In genomic region chr17:55933191-55933590, GRCm38 (mm10) we compare ENCODE assay signal across 16 mouse cellular contexts. TPM values are rescaled to one million over a fixed set of nuclear protein-coding genes. Genes with fewer than 3 reads are reported as not detected.
DNase-seq lines count a peak whose midpoint lies in the region; ATAC-seq lines count a peak whose summit lies in the region.
"Had no signal": no experiment of that assay in that cellular context is flagged by ENCODE, and none has a peak within 500 bp of the region (broad histone marks: within the 10 kb centered on the region; RNA-seq: fewer than 3 reads in every experiment).

No protein-coding gene starts in this region.

- H3K4me2 ChIP-seq in hindbrain, embryonic 14.5 days (replicated peaks) = no peak overlapping the region; the same call in 1 of the 2 replicates
- H3K4me2 ChIP-seq in midbrain, embryonic 13.5 days (replicated peaks) = no peak overlapping the region
- H3K4me2 ChIP-seq in embryonic facial prominence, embryonic 12.5 days (replicated peaks) = no peak overlapping the region
- peak overlapping the region; percentile 76 for H3K4me2 ChIP-seq in liver, embryonic 16.5 days (ENCODE audit: low read depth, low read length)

- peak overlapping the region; percentile 62; the same call in 1 of the 2 replicates for H3K4me3 ChIP-seq in hindbrain, embryonic 10.5 days
- H3K4me3 ChIP-seq in hindbrain, embryonic 14.5 days (replicated peaks; ENCODE audit: low read length) = no peak overlapping the region
- H3K4me3 ChIP-seq in midbrain, embryonic 10.5 days = peak overlapping the region; percentile 61; the same call in 1 of the 2 replicates
- H3K4me3 ChIP-seq in midbrain, embryonic 13.5 days (replicated peaks) = no peak overlapping the region
- H3K4me3 ChIP-seq in embryonic facial prominence, embryonic 12.5 days = 0 out of 2 replicates have a peak overlapping the region, but pooled peaks have one; percentile 55
- H3K4me3 ChIP-seq in liver, embryonic 16.5 days (ENCODE audit: low read depth, low read length) = peak overlapping the region; percentile 66

- no peak overlapping the region for H3K27ac ChIP-seq in hindbrain, embryonic 10.5 days
- no peak overlapping the region for H3K27ac ChIP-seq in hindbrain, embryonic 14.5 days
- no peak overlapping the region for H3K27ac ChIP-seq in midbrain, embryonic 10.5 days (replicated peaks)
- H3K27ac ChIP-seq in midbrain, embryonic 13.5 days = no peak overlapping the region
- H3K27ac ChIP-seq in embryonic facial prominence, embryonic 12.5 days = no peak overlapping the region
- peak overlapping the region; percentile 80 for H3K27ac ChIP-seq in liver, embryonic 16.5 days (ENCODE audit: low read length)
- H3K27ac ChIP-seq: embryonic facial prominence, embryonic 13.5 days had no signal

- WGBS in hindbrain, embryonic 10.5 days = 93% methylated on average over 15 of the region's 15 CpGs
- 96% methylated on average over 15 of the region's 15 CpGs for WGBS in hindbrain, embryonic 14.5 days
- 95% methylated on average over 15 of the region's 15 CpGs for WGBS in midbrain, embryonic 10.5 days
- WGBS in midbrain, embryonic 13.5 days = 91% methylated on average over 15 of the region's 15 CpGs
- 89% methylated on average over 15 of the region's 15 CpGs for WGBS in embryonic facial prominence, embryonic 12.5 days
- 78% methylated on average over 15 of the region's 15 CpGs for WGBS in liver, embryonic 16.5 days (ENCODE audit: insufficient replicate concordance)

- no peak for ATAC-seq in hindbrain, embryonic 14.5 days (ENCODE audit: low FRiP score)
- no peak for ATAC-seq in midbrain, embryonic 13.5 days
- no peak for ATAC-seq in embryonic facial prominence, embryonic 12.5 days (ENCODE audit: insufficient number of reproducible peaks, insufficient read depth, low FRiP score, low TSS enrichment)
- no peak for ATAC-seq in liver, embryonic 16.5 days (ENCODE audit: low read depth)

- H3K9ac ChIP-seq in hindbrain, embryonic 14.5 days = no peak overlapping the region
- no peak overlapping the region for H3K9ac ChIP-seq in midbrain, embryonic 13.5 days (replicated peaks)
- H3K9ac ChIP-seq in embryonic facial prominence, embryonic 12.5 days = no peak overlapping the region
- peak overlapping the region; percentile 66 for H3K9ac ChIP-seq in liver, embryonic 16.5 days (ENCODE audit: low read depth, low read length)
- H3K9ac ChIP-seq: embryonic facial prominence, embryonic 13.5 days had no signal

- peaks cover 19% of the 10 kb centered on the region for H3K9me3 ChIP-seq in hindbrain, embryonic 10.5 days
- peaks cover 12% of the 10 kb centered on the region for H3K9me3 ChIP-seq in hindbrain, embryonic 14.5 days (ENCODE audit: control insufficient read depth, low read length)
- peaks cover 23% of the 10 kb centered on the region; the same call in 1 of the 2 replicates for H3K9me3 ChIP-seq in midbrain, embryonic 10.5 days (replicated peaks)
- H3K9me3 ChIP-seq in midbrain, embryonic 13.5 days = no peaks in the 10 kb centered on the region; the same call in 1 of the 2 replicates
- peaks cover 16% of the 10 kb centered on the region; the same call in 1 of the 2 replicates for H3K9me3 ChIP-seq in embryonic facial prominence, embryonic 12.5 days
- H3K9me3 ChIP-seq in liver, embryonic 16.5 days (replicated peaks; ENCODE audit: control insufficient read depth, low read length) = peaks cover 3% of the 10 kb centered on the region

- peaks cover 6% of the 10 kb centered on the region for H3K4me1 ChIP-seq in hindbrain, embryonic 10.5 days (replicated peaks)
- no peaks in the 10 kb centered on the region; the same call in 1 of the 2 replicates for H3K4me1 ChIP-seq in hindbrain, embryonic 14.5 days (replicated peaks; ENCODE audit: control insufficient read depth, insufficient read depth, low read length)
- peaks cover 12% of the 10 kb centered on the region for H3K4me1 ChIP-seq in midbrain, embryonic 10.5 days
- H3K4me1 ChIP-seq in midbrain, embryonic 13.5 days (replicated peaks) = peaks cover 6% of the 10 kb centered on the region; the same call in 1 of the 2 replicates
- no peaks in the 10 kb centered on the region for H3K4me1 ChIP-seq in embryonic facial prominence, embryonic 12.5 days
- peaks cover 8% of the 10 kb centered on the region for H3K4me1 ChIP-seq in liver, embryonic 16.5 days (ENCODE audit: control insufficient read depth, low read depth, low read length)

- no peak for DNase-seq in hindbrain, embryonic 10.5 days (ENCODE audit: low spot score)
- DNase-seq in hindbrain, embryonic 14.5 days (ENCODE audit: low spot score) = no peak
- no peak for DNase-seq in midbrain, embryonic 10.5 days (ENCODE audit: low spot score)
- no peak for DNase-seq in right cerebral cortex, adult 18-20 months
- DNase-seq: adrenal gland, adult 8-10 months; cerebellum, postnatal 14 days; gastrocnemius, postnatal 36 days; heart, postnatal 36 days; kidney, adult 18-20 months; left cerebral cortex, postnatal 4 days; lung, postnatal 4 days; thymus, postnatal 25 days had no signal

- H3K36me3 ChIP-seq in hindbrain, embryonic 10.5 days = peaks cover 5% of the 10 kb centered on the region; the same call in 1 of the 2 replicates
- 0 out of 2 replicates have a peak, but pooled peaks cover 3% of the 10 kb centered on the region for H3K36me3 ChIP-seq in hindbrain, embryonic 14.5 days (replicated peaks; ENCODE audit: control insufficient read depth, insufficient read depth)
- peaks cover 5% of the 10 kb centered on the region; the same call in 1 of the 2 replicates for H3K36me3 ChIP-seq in midbrain, embryonic 10.5 days
- peaks cover 3% of the 10 kb centered on the region; the same call in 1 of the 2 replicates for H3K36me3 ChIP-seq in midbrain, embryonic 13.5 days
- H3K36me3 ChIP-seq in embryonic facial prominence, embryonic 12.5 days = no peaks in the 10 kb centered on the region
- H3K36me3 ChIP-seq in liver, embryonic 16.5 days (ENCODE audit: control insufficient read depth, insufficient read depth) = no peaks in the 10 kb centered on the region; the same call in 1 of the 2 replicates

- no peaks in the 10 kb centered on the region; the same call in 1 of the 2 replicates for H3K27me3 ChIP-seq in hindbrain, embryonic 10.5 days (ENCODE audit: insufficient read depth, poor library complexity, severe bottlenecking)
- no peaks in the 10 kb centered on the region for H3K27me3 ChIP-seq in hindbrain, embryonic 14.5 days (ENCODE audit: control insufficient read depth, insufficient read depth, low read length)
- no peaks in the 10 kb centered on the region for H3K27me3 ChIP-seq in midbrain, embryonic 10.5 days (ENCODE audit: low read depth, poor library complexity, severe bottlenecking)
- H3K27me3 ChIP-seq in midbrain, embryonic 13.5 days = no peaks in the 10 kb centered on the region
- no peaks in the 10 kb centered on the region for H3K27me3 ChIP-seq in embryonic facial prominence, embryonic 12.5 days
- H3K27me3 ChIP-seq in liver, embryonic 16.5 days (ENCODE audit: control insufficient read depth, insufficient read depth, low read depth, low read length) = no peaks in the 10 kb centered on the region
- H3K27me3 ChIP-seq: embryonic facial prominence, embryonic 13.5 days had no signal

RNA-seq across cellular contexts. Expression of gene Zfp119b, which starts 16.1 kb away (rescaled TPM):
- polyA plus RNA-seq in hindbrain, embryonic 10.5 days (2016; fragmentation: Nextera tagmentation; extraction: Ambion mirVana) = 4.6 and 5.6 TPM in 2 replicates
- polyA plus RNA-seq in hindbrain, embryonic 14.5 days (2014; fragmentation: Nextera tagmentation; extraction: Ambion mirVana) = 9.4 and 10.5 TPM in 2 replicates
- polyA plus RNA-seq in midbrain, embryonic 10.5 days (2016; fragmentation: Nextera tagmentation; extraction: Ambion mirVana) = 5.4 and 5.8 TPM in 2 replicates
- polyA plus RNA-seq in midbrain, embryonic 13.5 days (2015; fragmentation: Nextera tagmentation; extraction: Ambion mirVana) = 9.4 and 9.5 TPM in 2 replicates
- polyA plus RNA-seq in embryonic facial prominence, embryonic 12.5 days (2016; fragmentation: Nextera tagmentation; extraction: Ambion mirVana) = 4.9 and 6.2 TPM in 2 replicates
- 2.5 and 2.8 TPM in 2 replicates for polyA plus RNA-seq in liver, embryonic 16.5 days (2015; fragmentation: Nextera tagmentation; extraction: Ambion mirVana)

RNA-seq across cellular contexts. Expression of gene Ebi3, which starts 19.2 kb away (rescaled TPM):
- 1.9 and 2.8 TPM in 2 replicates for polyA plus RNA-seq in hindbrain, embryonic 10.5 days (2016; fragmentation: Nextera tagmentation; extraction: Ambion mirVana)
- polyA plus RNA-seq in hindbrain, embryonic 14.5 days (2014; fragmentation: Nextera tagmentation; extraction: Ambion mirVana) = 5.6 and 8.1 TPM in 2 replicates
- polyA plus RNA-seq in midbrain, embryonic 10.5 days (2016; fragmentation: Nextera tagmentation; extraction: Ambion mirVana) = 2.1 and 2.3 TPM in 2 replicates
- polyA plus RNA-seq in midbrain, embryonic 13.5 days (2015; fragmentation: Nextera tagmentation; extraction: Ambion mirVana) = 4.7 and 5.1 TPM in 2 replicates
- polyA plus RNA-seq in embryonic facial prominence, embryonic 12.5 days (2016; fragmentation: Nextera tagmentation; extraction: Ambion mirVana) = 1.6 and 2.3 TPM in 2 replicates
- polyA plus RNA-seq in liver, embryonic 16.5 days (2015; fragmentation: Nextera tagmentation; extraction: Ambion mirVana) = 7.6 and 9.8 TPM in 2 replicates

RNA-seq across cellular contexts. Expression of gene Yju2, which starts 25.7 kb away (rescaled TPM):
- polyA plus RNA-seq in hindbrain, embryonic 10.5 days (2016; fragmentation: Nextera tagmentation; extraction: Ambion mirVana) = 28.5 and 31.3 TPM in 2 replicates
- polyA plus RNA-seq in hindbrain, embryonic 14.5 days (2014; fragmentation: Nextera tagmentation; extraction: Ambion mirVana) = 15.9 and 18.1 TPM in 2 replicates
- 31.0 and 34.0 TPM in 2 replicates for polyA plus RNA-seq in midbrain, embryonic 10.5 days (2016; fragmentation: Nextera tagmentation; extraction: Ambion mirVana)
- 27.9 and 28.2 TPM in 2 replicates for polyA plus RNA-seq in midbrain, embryonic 13.5 days (2015; fragmentation: Nextera tagmentation; extraction: Ambion mirVana)
- polyA plus RNA-seq in embryonic facial prominence, embryonic 12.5 days (2016; fragmentation: Nextera tagmentation; extraction: Ambion mirVana) = 26.8 and 28.3 TPM in 2 replicates
- polyA plus RNA-seq in liver, embryonic 16.5 days (2015; fragmentation: Nextera tagmentation; extraction: Ambion mirVana) = 7.2 and 7.5 TPM in 2 replicates

RNA-seq across cellular contexts. Expression of gene Shd, which starts 37.1 kb away (rescaled TPM):
- 52.0 and 105 TPM in 2 replicates for polyA plus RNA-seq in hindbrain, embryonic 10.5 days (2016; fragmentation: Nextera tagmentation; extraction: Ambion mirVana)
- 149 and 167 TPM in 2 replicates for polyA plus RNA-seq in hindbrain, embryonic 14.5 days (2014; fragmentation: Nextera tagmentation; extraction: Ambion mirVana)
- 68.4 and 103 TPM in 2 replicates for polyA plus RNA-seq in midbrain, embryonic 10.5 days (2016; fragmentation: Nextera tagmentation; extraction: Ambion mirVana)
- polyA plus RNA-seq in midbrain, embryonic 13.5 days (2015; fragmentation: Nextera tagmentation; extraction: Ambion mirVana) = 181 and 184 TPM in 2 replicates
- polyA plus RNA-seq in embryonic facial prominence, embryonic 12.5 days (2016; fragmentation: Nextera tagmentation; extraction: Ambion mirVana) = 41.4 and 46.8 TPM in 2 replicates
- polyA plus RNA-seq in liver, embryonic 16.5 days (2015; fragmentation: Nextera tagmentation; extraction: Ambion mirVana) = 0.09 and 0.18 TPM in 2 replicates

RNA-seq across cellular contexts. Expression of gene Zfp959, which starts 41.3 kb away (rescaled TPM):
- 12.1 and 13.3 TPM in 2 replicates for polyA plus RNA-seq in hindbrain, embryonic 10.5 days (2016; fragmentation: Nextera tagmentation; extraction: Ambion mirVana)
- polyA plus RNA-seq in hindbrain, embryonic 14.5 days (2014; fragmentation: Nextera tagmentation; extraction: Ambion mirVana) = 14.0 and 16.1 TPM in 2 replicates
- 12.9 and 14.8 TPM in 2 replicates for polyA plus RNA-seq in midbrain, embryonic 10.5 days (2016; fragmentation: Nextera tagmentation; extraction: Ambion mirVana)
- polyA plus RNA-seq in midbrain, embryonic 13.5 days (2015; fragmentation: Nextera tagmentation; extraction: Ambion mirVana) = 16.3 and 19.2 TPM in 2 replicates
- polyA plus RNA-seq in embryonic facial prominence, embryonic 12.5 days (2016; fragmentation: Nextera tagmentation; extraction: Ambion mirVana) = 13.1 and 13.9 TPM in 2 replicates
- polyA plus RNA-seq in liver, embryonic 16.5 days (2015; fragmentation: Nextera tagmentation; extraction: Ambion mirVana) = 6.1 and 7.2 TPM in 2 replicates

Comparison
In these comparisons a context has a peak if more than half of its experiments do, and no peak if none do; other contexts are left out.
1. H3K4me3 ChIP-seq: peak in hindbrain, embryonic 10.5 days (single experiment), midbrain, embryonic 10.5 days (single experiment), embryonic facial prominence, embryonic 12.5 days (single experiment) and liver, embryonic 16.5 days (single experiment); none in hindbrain, embryonic 14.5 days (single experiment) and midbrain, embryonic 13.5 days (single experiment).